Mouse (Mus musculus): ENCODE measurements around the gene Zbtb25.

Zbtb25 gene

GRCm38 (mm10) chr12:76377726-76378125 is 8.3 kb upstream of the Zbtb25 start:
- intact Hi-C loops (cut with DNase I) = no loop called here

- intact Hi-C loops (cut with DNase I) = no loop called here
Observed at GRCm38 (mm10) chr12:76377059-76377458, 7.7 kb upstream of the Zbtb25 start.

GRCm38 (mm10) chr12:76376649-76377048 is 7.2 kb upstream of the Zbtb25 start:
- intact Hi-C loops (cut with DNase I) = no loop called here

- intact Hi-C loops (cut with DNase I) = no loop called here
Observed at GRCm38 (mm10) chr12:76375506-76375905, 6.1 kb upstream of the Zbtb25 start.

GRCm38 (mm10) chr12:76374911-76375310 is 5.5 kb upstream of the Zbtb25 start:
- intact Hi-C loops (cut with DNase I) = no loop called here

GRCm38 (mm10) chr12:76373991-76374390 is 4.6 kb upstream of the Zbtb25 start:
- intact Hi-C loops (cut with DNase I) = no loop called here

- intact Hi-C loops (cut with DNase I) = no loop called here
Observed at GRCm38 (mm10) chr12:76372881-76373818, 3.7 kb upstream of the Zbtb25 start.

- intact Hi-C loops (cut with DNase I) = no loop called here
Observed at GRCm38 (mm10) chr12:76372046-76372445, 2.6 kb upstream of the Zbtb25 start.

- intact Hi-C loops (cut with DNase I) = loop anchor here (2.0 kb wide), 1 partner anchor 34 kb away; the partner anchor contains the start of gene Hspa2
Observed at GRCm38 (mm10) chr12:76370831-76371571, 1.6 kb upstream of the Zbtb25 start.

- intact Hi-C loops (cut with DNase I) = loop anchor here (2.0 kb wide), 1 partner anchor 35 kb away; the partner anchor contains the start of gene Hspa2
Observed at GRCm38 (mm10) chr12:76369978-76370830, 802 bp upstream of the Zbtb25 start, which contains the start of gene Zbtb1. Gene Zbtb1 (plus strand): TSS chr12:76370266.

GRCm38 (mm10) chr12:76368790-76369205 is 604 bp downstream of the Zbtb25 start:
- intact Hi-C loops (cut with DNase I) = no loop called here

- intact Hi-C loops (cut with DNase I) = no loop called here
Observed at GRCm38 (mm10) chr12:76368201-76368789, 1.1 kb downstream of the Zbtb25 start.

- intact Hi-C loops (cut with DNase I) = no loop called here
Observed at GRCm38 (mm10) chr12:76367096-76367995, 2.1 kb downstream of the Zbtb25 start.

GRCm38 (mm10) chr12:76366276-76366675 is 3.1 kb downstream of the Zbtb25 start:
- intact Hi-C loops (cut with DNase I) = no loop called here

GRCm38 (mm10) chr12:76362303-76362676 is 7.1 kb downstream of the Zbtb25 start:
- intact Hi-C loops (cut with DNase I) = no loop called here

GRCm38 (mm10) chr12:76361405-76362302 is 7.7 kb downstream of the Zbtb25 start:
- intact Hi-C loops (cut with DNase I) = no loop called here

GRCm38 (mm10) chr12:76360868-76361267 is 8.5 kb downstream of the Zbtb25 start:
- intact Hi-C loops (cut with DNase I) = no loop called here

- intact Hi-C loops (cut with DNase I) = no loop called here
Observed at GRCm38 (mm10) chr12:76349680-76350220, 19.7 kb downstream of the Zbtb25 start.

Data from adrenal gland (tissue).